Mouse (Mus musculus) myocyte (in vitro differentiated cells): Measurements from ENCODE around the gene Dnah14.

Source experiments
- E2F4 ChIP-seq: IDR thresholded peaks from one replicate; pipeline ENCODE4 v1.6.1; 2011; ENCODE audit warnings: mild to moderate bottlenecking, control low read depth, moderate library complexity; ENCODE audit not compliant: insufficient read depth
- MAX ChIP-seq: IDR thresholded peaks from one replicate; pipeline ENCODE4 v1.6.1; 2011; ENCODE audit warnings: low read depth, mild to moderate bottlenecking, control low read depth
- POLR2A ChIP-seq: IDR thresholded peaks from one replicate; pipeline ENCODE4 v1.6.1; 2011; ENCODE audit warnings: low read depth, mild to moderate bottlenecking, control low read depth, moderate library complexity; ENCODE audit not compliant: insufficient read length
- REST ChIP-seq: IDR thresholded peaks from one replicate; pipeline ENCODE4 v1.6.1; 2011; ENCODE audit warnings: mild to moderate bottlenecking, control low read depth, moderate library complexity; ENCODE audit not compliant: insufficient read depth, insufficient read length
- TCF12 ChIP-seq: IDR thresholded peaks from one replicate; pipeline ENCODE4 v1.6.1; 2011; ENCODE audit warnings: mild to moderate bottlenecking, control low read depth; ENCODE audit not compliant: poor library complexity, insufficient read depth, severe bottlenecking
- USF1 ChIP-seq: IDR thresholded peaks from one replicate; pipeline ENCODE4 v1.6.1; 2011; ENCODE audit warnings: low read depth, mild to moderate bottlenecking, control low read depth, moderate library complexity

- TF ChIP-seq POLR2A = no peak
- no peak for TF ChIP-seq TCF12
- TF ChIP-seq REST = no peak
- TF ChIP-seq MAX = no peak
- no peak for TF ChIP-seq USF1
- no peak for TF ChIP-seq E2F4
These were observed 80.1 kb downstream of the Dnah14 start for GRCm38 (mm10) chr1:181656421-181656820.
